Mouse (Mus musculus): ENCODE results near the gene Tulp4. TPM values are rescaled to one million over a fixed set of nuclear protein-coding genes. Genes with fewer than 3 reads are reported as not detected.
"Not testable (repeated sequence)": the region's sequence is repeated elsewhere in the genome, so short reads cannot be mapped to it uniquely, and the experiment has no call there.

Gene Tulp4
- polyA plus RNA-seq, 1 experiment, result 59.4 TPM

DNA sequence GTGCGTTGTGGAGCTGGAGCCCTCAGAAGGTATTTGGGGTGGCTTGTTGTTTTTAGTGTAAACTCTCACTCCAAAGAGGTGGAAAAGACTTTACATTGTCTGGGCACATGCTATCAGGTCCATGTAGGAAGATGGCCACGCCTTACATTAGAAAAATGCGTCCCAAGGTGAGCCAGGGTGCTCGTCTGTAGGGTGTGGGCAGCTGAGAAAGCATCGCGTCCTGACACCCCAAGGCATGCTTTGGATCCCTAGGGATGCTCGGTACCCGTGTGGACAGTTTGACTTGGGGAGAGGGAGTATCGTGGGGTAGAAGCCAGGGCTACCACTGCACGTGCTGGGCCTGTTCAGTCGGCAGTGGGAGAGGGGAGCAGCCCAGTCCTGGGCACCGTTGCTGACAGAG lies 182.8 kb downstream of the Tulp4 start:
- H3K27ac ChIP-seq (ENCODE audit: insufficient read depth, low read length); H3K36me3 ChIP-seq (ENCODE audit: control insufficient read depth, insufficient read depth, low read length, poor library complexity, severe bottlenecking); H3K27me3 ChIP-seq (ENCODE audit: control insufficient read depth, insufficient read depth, low read length, poor library complexity, severe bottlenecking); H3K9me3 ChIP-seq (replicated peaks; ENCODE audit: control insufficient read depth, insufficient read depth, low read length, poor library complexity, severe bottlenecking); H3K4me1 ChIP-seq (ENCODE audit: control insufficient read depth, insufficient read depth, low read length); H3K4me3 ChIP-seq (ENCODE audit: low read depth, low read length); H3K9ac ChIP-seq (ENCODE audit: low read depth, poor library complexity, severe bottlenecking): not testable (repeated sequence)

DNA sequence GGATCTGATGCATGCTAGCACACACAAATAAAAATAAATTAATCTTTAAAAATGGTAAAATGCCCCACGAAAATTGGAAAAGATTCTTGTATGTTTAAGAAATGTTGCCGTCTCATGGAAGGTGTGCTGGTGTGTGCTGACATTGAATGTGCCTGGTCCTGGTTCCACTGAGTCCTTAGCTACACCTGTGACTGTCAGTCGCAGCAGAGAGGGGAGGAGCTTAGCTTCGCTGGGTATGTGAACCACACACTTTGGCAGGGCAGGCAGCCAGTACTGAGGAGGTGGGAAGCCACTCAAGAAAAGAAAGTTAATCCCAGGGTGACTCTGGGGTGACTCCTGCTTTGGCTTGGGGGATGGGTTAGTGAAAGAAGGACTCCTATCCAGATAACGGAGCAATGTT lies 187.6 kb downstream of the Tulp4 start:
- not testable (repeated sequence) for H3K9ac ChIP-seq (ENCODE audit: low read depth, poor library complexity, severe bottlenecking); H3K36me3 ChIP-seq (ENCODE audit: control insufficient read depth, insufficient read depth, low read length, poor library complexity, severe bottlenecking); H3K27me3 ChIP-seq (ENCODE audit: control insufficient read depth, insufficient read depth, low read length, poor library complexity, severe bottlenecking); H3K4me3 ChIP-seq (ENCODE audit: low read depth, low read length); H3K9me3 ChIP-seq (replicated peaks; ENCODE audit: control insufficient read depth, insufficient read depth, low read length, poor library complexity, severe bottlenecking); H3K4me1 ChIP-seq (ENCODE audit: control insufficient read depth, insufficient read depth, low read length); H3K27ac ChIP-seq (ENCODE audit: insufficient read depth, low read length)

DNA sequence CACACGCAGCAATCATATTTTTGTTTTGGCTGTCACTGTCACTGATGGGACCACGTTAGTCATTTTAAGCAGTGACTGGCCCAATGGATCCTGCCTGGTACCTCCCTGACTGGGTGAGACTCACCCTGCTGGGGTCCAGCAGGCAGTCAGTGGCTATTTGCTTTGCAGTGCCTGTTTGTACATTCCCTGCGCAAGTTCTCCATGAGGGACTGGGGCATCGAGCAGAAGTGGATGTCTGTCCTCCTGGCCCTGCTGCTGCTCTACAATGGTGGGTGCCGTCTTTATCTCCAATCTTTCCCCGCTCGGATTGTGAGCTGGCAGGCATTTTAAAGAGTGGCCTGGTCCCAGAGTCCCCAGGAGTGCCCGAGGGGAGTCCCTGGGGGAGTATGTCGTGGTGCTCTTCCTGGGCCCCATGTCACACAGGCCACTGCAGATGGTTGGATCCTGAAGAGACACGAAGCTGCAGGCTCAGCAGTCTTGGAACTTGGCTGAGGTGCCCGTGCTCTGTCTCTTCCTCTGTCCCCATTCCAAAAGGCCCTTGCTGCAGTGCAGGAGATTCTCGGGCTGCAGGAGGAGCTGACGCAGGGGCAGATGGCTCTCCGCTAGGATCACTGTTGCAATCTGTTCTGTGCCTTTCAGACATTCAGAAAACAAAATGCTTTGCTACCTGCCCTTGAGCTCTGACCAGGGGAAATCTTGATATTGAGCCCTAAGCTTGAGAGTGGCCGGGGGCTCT lies 191.0 kb downstream of the Tulp4 start:
- H3K9ac ChIP-seq (ENCODE audit: low read depth, poor library complexity, severe bottlenecking); H3K9me3 ChIP-seq (replicated peaks; ENCODE audit: control insufficient read depth, insufficient read depth, low read length, poor library complexity, severe bottlenecking); H3K36me3 ChIP-seq (ENCODE audit: control insufficient read depth, insufficient read depth, low read length, poor library complexity, severe bottlenecking); H3K4me1 ChIP-seq (ENCODE audit: control insufficient read depth, insufficient read depth, low read length); H3K4me3 ChIP-seq (ENCODE audit: low read depth, low read length); H3K27me3 ChIP-seq (ENCODE audit: control insufficient read depth, insufficient read depth, low read length, poor library complexity, severe bottlenecking); H3K27ac ChIP-seq (ENCODE audit: insufficient read depth, low read length): not testable (repeated sequence)

DNA sequence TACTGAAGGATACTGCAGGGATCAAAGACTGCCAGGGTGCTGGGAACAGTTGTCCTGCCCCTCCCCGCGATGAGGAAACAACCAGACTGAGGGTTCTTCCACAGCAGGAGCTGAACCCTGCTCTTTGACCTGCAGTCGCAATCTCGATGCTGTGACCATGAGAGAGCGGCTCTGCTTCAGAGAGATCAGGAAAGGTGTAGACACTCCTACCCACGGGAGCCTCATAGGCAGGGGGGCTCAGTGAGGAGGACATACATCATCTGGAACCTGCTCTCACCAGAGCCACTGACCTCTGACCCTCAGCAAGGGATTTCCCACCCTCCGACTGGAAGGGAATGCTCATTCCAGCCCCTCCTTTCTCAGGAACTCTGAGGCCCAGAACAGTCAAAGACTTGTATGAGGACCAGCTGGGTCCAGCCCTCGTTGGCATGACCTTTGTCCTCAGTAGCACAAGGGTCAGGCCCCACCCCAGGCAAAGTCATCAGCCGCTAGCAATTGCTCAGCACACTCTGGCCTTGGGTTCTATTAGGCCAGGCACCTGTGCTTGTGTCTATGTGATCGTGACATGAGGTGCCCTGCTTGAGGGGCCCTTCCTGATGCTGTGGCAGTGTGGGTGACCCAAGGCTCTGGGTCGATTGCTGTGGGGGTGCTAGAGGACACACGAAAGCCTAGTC lies 194.1 kb downstream of the Tulp4 start:
- H3K36me3 ChIP-seq (ENCODE audit: control insufficient read depth, insufficient read depth, low read length, poor library complexity, severe bottlenecking); H3K27ac ChIP-seq (ENCODE audit: insufficient read depth, low read length); H3K4me3 ChIP-seq (ENCODE audit: low read depth, low read length); H3K27me3 ChIP-seq (ENCODE audit: control insufficient read depth, insufficient read depth, low read length, poor library complexity, severe bottlenecking); H3K4me1 ChIP-seq (ENCODE audit: control insufficient read depth, insufficient read depth, low read length); H3K9ac ChIP-seq (ENCODE audit: low read depth, poor library complexity, severe bottlenecking); H3K9me3 ChIP-seq (replicated peaks; ENCODE audit: control insufficient read depth, insufficient read depth, low read length, poor library complexity, severe bottlenecking): not testable (repeated sequence)

Other genes starting within 250 kb of the Tulp4 start
- 7.6 and 11.3 TPM in 2 replicates for gene Synj2, start 165.2 kb upstream of the Tulp4 start, polyA plus RNA-seq (2011; ENCODE audit: insufficient read depth, insufficient read length, low read depth, missing spikeins)
- gene Serac1, start 26.7 kb upstream of the Tulp4 start, polyA plus RNA-seq (2011; ENCODE audit: insufficient read depth, insufficient read length, low read depth, missing spikeins), result 22.6 and 25.8 TPM in 2 replicates
- 69.7 and 71.4 TPM in 2 replicates for gene Gtf2h5, start 26.7 kb upstream of the Tulp4 start, polyA plus RNA-seq (2011; ENCODE audit: insufficient read depth, insufficient read length, low read depth, missing spikeins)
- gene Tmem181a, start 150.4 kb downstream of the Tulp4 start, polyA plus RNA-seq (2011; ENCODE audit: insufficient read depth, insufficient read length, low read depth, missing spikeins), result 21.6 and 23.9 TPM in 2 replicates
- 4.9 and 5.9 TPM in 2 replicates for gene Dynlt1a, start 211.1 kb downstream of the Tulp4 start, polyA plus RNA-seq (2011; ENCODE audit: insufficient read depth, insufficient read length, low read depth, missing spikeins)